Mouse (Mus musculus): ENCODE results near the gene Rpl41.
"Not testable (repeated sequence)": the region's sequence is repeated elsewhere in the genome, so short reads cannot be mapped to it uniquely, and the experiment has no call there.

Rpl41 gene

GRCm38 (mm10) chr10:128524732-128525662 lies 24.1 kb downstream of the Rpl41 start:
- DNase-seq (ENCODE audit: low spot score in 2 of 2), result peak; percentile 44 to 48

- no peak for DNase-seq (ENCODE audit: low spot score in 2 of 2)
Measured at GRCm38 (mm10) chr10:128524111-128524731, 24.9 kb downstream of the Rpl41 start.

- DNase-seq (ENCODE audit: low spot score in 2 of 2), result no peak
Measured at GRCm38 (mm10) chr10:128522351-128522750, 26.8 kb downstream of the Rpl41 start.

GRCm38 (mm10) chr10:128520591-128520990 lies 28.5 kb downstream of the Rpl41 start:
- no peak for DNase-seq (ENCODE audit: low spot score in 2 of 2)

GRCm38 (mm10) chr10:128518833-128519232 lies 30.3 kb downstream of the Rpl41 start:
- DNase-seq (ENCODE audit: low spot score in 2 of 2), result peak in 1 of 2 experiments; percentile 55

GRCm38 (mm10) chr10:128516677-128517076 lies 32.4 kb downstream of the Rpl41 start:
- DNase-seq (ENCODE audit: low spot score in 2 of 2), result no peak

- DNase-seq (ENCODE audit: low spot score in 2 of 2), result no peak
Measured at GRCm38 (mm10) chr10:128516029-128516428, 33.1 kb downstream of the Rpl41 start.

GRCm38 (mm10) chr10:128515044-128515443 lies 34.1 kb downstream of the Rpl41 start:
- no peak for DNase-seq (ENCODE audit: low spot score in 2 of 2)

GRCm38 (mm10) chr10:128511761-128512160 lies 37.3 kb downstream of the Rpl41 start:
- DNase-seq (ENCODE audit: low spot score in 2 of 2), result no peak

GRCm38 (mm10) chr10:128511189-128511588 lies 37.9 kb downstream of the Rpl41 start:
- DNase-seq (ENCODE audit: low spot score in 2 of 2), result no peak

- no peak for DNase-seq (ENCODE audit: low spot score in 2 of 2)
Measured at GRCm38 (mm10) chr10:128510301-128510700, 38.8 kb downstream of the Rpl41 start.

- no peak for DNase-seq (ENCODE audit: low spot score in 2 of 2)
Measured at GRCm38 (mm10) chr10:128509831-128510230, 39.3 kb downstream of the Rpl41 start.

- DNase-seq (ENCODE audit: low spot score in 2 of 2), result no peak
Measured at GRCm38 (mm10) chr10:128509203-128509602, 39.9 kb downstream of the Rpl41 start.

- DNase-seq (ENCODE audit: low spot score in 2 of 2), result no peak
Measured at GRCm38 (mm10) chr10:128508260-128508659, 40.8 kb downstream of the Rpl41 start.

- no peak for DNase-seq (ENCODE audit: low spot score in 2 of 2)
Measured at GRCm38 (mm10) chr10:128505974-128506373, 43.1 kb downstream of the Rpl41 start.

GRCm38 (mm10) chr10:128505371-128505667 lies 43.8 kb downstream of the Rpl41 start:
- not testable (repeated sequence) for DNase-seq (ENCODE audit: low spot score in 2 of 2)

- no peak for DNase-seq (ENCODE audit: low spot score in 2 of 2)
Measured at GRCm38 (mm10) chr10:128504641-128505370, 44.3 kb downstream of the Rpl41 start.

- DNase-seq (ENCODE audit: low spot score in 2 of 2), result no peak
Measured at GRCm38 (mm10) chr10:128504012-128504411, 45.1 kb downstream of the Rpl41 start.

GRCm38 (mm10) chr10:128503532-128503931 lies 45.6 kb downstream of the Rpl41 start:
- DNase-seq (ENCODE audit: low spot score in 2 of 2), result no peak

GRCm38 (mm10) chr10:128502341-128502740 lies 46.8 kb downstream of the Rpl41 start:
- DNase-seq (ENCODE audit: low spot score in 2 of 2), result peak in 1 of 2 experiments; percentile 61

- peak in 1 of 2 experiments; percentile 68 for DNase-seq (ENCODE audit: low spot score in 2 of 2)
Measured at GRCm38 (mm10) chr10:128499116-128499671, 49.9 kb downstream of the Rpl41 start.

- peak; percentile 89 to 96 for DNase-seq (ENCODE audit: low spot score in 2 of 2)
Measured at GRCm38 (mm10) chr10:128498590-128498989, 50.5 kb downstream of the Rpl41 start, which contains the start of gene Myl6b. Gene Myl6b (minus strand): TSS chr10:128498685.
